In genomic region chr2:72041087-72041486, GRCm38 (mm10) we compare ENCODE assay signal across 12 mouse cellular contexts.
"Had no signal": no experiment of that assay in that cellular context is flagged by ENCODE, and none has a peak within 500 bp of the region (broad histone marks: within the 10 kb centered on the region; RNA-seq: fewer than 3 reads in every experiment).

No protein-coding gene starts in this region.

- DNase-seq: left cerebral cortex, postnatal 4 days; liver; liver, embryonic 13.5 days; liver, postnatal 0 days; lung, adult 18-20 months; lung, adult 2 months; lung, embryonic 14.5 days; lung, postnatal 10 days; lung, postnatal 14 days; lung, postnatal 36 days; lung, postnatal 4 days; midbrain, embryonic 14.5 days had no signal
